Mouse (Mus musculus) heart, adult 9 months (tissue): ENCODE data around the gene Limch1.

Experiments used
- DNase-seq, 2 experiments: peaks; one replicate each; pipeline ENCODE4 v3.0.0; 2022; ENCODE audit warnings: low spot score in 2 of 2

The Limch1 gene

DNA sequence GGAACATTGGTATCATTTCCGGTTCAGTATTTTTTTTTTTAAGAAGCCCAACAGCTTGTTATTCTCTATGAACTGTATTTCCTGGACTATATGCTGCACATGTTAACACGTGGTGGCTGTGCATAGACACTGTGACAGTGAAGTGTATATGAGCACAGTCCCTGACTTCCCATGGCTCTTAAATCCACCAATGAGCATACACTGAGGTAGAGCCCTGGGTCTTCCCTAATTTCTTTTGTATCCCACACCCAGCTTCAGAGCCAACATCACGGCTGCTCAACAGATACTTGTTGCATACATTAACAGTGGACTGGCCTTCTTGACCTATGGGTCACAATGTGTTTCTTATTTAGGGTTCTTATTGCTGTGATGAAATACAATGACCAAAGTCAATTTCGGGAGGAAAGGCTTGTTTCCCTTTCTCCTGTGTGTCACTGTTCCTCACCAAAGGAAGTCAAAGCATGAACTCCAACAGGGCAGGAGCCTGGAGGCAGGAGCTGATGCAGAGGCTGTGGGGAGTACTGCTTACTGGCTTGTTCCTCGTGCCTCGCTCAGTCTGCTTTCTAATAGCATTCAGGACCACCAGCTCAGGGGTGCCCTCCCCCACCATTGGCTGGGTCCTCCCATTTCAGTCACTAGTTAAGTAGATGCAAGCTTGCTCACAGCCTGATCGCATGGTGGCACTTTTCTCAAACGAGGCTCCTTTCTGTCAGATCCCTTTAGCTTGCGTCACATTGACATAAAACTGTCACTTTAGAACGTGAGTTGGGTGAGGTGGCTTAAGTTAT lies 130.6 kb downstream of the Limch1 start:
- DNase-seq: no peak

DNA sequence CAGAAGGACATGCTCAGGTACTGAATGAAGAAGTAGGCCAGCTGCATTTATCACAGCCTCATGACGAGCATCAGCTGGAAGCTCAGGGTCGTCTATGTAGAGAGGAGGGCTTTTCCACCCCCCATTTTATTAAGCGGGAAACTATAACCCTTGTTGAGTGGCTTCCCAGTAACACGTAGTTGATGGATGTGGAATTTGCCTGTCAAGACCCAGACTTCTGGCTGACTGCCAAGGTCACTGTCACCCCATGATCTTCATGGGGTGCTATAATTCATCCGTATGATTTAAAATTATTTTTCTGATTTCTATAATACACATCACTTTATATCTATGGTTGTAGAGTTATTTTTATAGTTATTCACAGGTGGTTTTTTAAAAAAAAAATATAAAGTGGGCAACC lies 131.4 kb downstream of the Limch1 start:
- no peak for DNase-seq

DNA sequence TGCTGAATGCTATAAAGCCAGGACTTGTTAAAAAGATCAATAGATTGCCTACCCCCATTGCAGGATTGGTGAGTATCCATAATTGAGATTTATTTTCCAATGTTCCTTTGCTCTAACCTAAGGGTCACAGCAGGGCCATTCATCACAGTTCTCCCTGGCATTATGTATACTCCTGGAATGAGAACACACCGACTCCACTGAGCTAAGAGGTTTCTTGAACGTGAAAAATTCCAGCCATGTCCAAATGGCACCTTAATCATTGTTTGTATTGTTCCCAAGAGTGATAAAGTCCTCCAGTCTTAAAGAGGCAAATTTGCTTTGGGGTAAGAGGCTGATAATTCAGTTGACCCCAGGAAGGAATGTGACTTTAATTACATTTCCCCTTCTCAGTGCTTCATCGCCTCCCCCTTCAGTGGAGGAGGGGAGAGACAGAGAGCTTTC lies 136.3 kb downstream of the Limch1 start:
- DNase-seq: no peak

DNA sequence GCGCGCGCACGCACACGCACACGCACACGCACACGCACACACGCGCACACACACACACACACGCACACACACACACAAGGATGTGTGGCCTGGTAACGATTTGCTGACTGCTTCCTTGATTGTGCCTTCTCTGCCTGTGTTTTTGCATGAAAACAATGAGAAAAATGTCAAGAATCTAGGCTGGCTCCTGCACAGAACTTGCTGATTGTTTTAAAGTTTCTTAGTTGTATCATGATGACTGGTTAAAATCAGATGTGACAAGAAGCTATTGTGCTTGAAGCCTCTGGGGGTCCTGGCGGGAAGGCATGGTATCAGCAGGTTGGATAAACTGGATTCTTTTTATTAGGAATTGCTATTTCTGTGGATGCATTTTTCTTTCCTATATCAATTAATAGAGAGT lies 137.1 kb downstream of the Limch1 start:
- no peak for DNase-seq

DNA sequence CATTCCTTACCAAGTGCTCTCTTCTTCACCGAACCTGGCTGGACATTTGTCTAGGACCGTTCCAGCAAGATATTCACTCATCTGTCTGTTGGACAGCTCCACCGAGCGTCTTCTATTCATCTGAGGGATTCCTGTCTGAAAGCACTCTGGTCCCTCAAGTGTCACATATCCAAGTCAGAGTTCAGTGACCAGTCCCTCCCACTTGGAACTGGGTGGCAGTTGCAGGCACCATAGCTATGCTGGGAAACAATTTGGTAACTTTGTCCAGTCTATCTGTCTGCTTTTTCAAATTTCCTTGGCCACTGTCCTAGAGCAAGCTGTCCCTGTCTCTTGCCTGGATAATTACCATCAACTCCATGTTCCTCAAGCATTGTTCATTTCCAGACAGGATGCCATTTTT lies 138.9 kb downstream of the Limch1 start:
- DNase-seq: no peak

DNA sequence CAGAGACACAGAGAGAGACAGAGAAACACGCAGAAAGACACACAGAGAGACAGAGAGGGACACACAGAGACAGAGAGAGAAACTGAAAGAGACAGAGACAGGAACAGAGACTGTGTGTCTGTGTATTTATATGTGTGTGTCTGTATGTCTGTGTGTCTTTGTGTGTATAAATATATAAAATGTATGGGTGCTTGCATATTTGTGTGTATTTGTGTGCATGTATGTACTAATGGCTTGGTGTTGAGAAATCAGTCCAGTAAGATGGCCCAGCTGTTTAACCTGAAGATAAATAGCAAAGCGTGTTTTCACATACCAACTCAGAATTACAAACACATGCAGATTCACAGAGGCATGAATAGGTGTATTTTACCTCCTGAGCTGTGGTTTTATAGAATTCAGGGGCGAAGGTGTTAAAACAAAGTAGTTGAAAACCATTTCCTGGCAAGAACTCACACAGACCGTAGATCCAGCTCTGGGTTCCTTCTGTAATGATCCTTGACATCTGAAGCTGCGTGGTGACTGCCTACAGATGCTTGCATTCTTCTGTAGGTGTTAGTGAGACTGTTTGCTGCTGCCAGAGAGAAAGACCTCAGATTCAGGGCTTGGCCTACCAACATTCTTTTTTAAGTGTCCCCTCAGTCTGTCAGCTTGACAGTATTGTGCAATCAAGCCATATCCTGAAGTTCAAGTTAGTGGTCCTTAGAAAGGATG lies 140.9 kb downstream of the Limch1 start:
- no peak for DNase-seq

DNA sequence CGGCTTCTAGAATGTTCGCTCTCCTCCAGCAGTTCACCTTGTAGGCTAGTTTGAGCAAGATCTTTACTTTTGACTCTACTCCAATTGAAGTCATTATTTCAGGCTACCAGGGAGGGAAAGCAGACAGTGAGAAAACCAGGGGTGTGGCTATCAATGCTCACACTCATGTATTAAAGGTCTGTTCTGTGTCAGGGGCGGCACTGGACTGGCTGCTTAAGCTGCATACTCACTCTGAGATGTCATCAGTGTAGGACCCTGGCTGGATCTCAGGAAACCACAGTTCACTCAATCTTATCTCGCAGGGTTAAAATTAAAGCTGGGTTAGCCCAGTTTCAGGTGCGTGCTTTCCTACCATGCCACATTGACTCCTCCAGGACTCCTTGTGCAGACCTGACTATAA lies 142.4 kb downstream of the Limch1 start:
- no peak for DNase-seq

DNA sequence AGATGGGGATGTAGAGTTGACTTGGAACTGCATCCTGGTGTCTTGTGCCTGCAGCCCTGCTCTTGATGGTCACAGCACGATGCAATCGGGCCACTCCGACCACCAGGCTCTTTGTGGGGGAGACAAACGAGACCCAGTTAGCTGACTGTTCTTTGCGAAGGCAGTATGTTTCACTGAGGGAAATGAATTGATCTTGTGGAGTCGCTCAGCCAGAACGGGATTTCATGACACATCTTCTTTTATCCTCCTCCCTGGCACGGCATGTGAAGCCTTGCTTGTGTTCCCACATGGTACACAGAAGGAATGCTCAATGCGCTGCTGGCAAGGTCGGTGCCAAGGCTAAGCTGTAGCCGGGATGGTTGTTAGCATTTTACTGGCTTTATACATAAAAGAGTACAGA lies 143.7 kb downstream of the Limch1 start:
- no peak for DNase-seq

DNA sequence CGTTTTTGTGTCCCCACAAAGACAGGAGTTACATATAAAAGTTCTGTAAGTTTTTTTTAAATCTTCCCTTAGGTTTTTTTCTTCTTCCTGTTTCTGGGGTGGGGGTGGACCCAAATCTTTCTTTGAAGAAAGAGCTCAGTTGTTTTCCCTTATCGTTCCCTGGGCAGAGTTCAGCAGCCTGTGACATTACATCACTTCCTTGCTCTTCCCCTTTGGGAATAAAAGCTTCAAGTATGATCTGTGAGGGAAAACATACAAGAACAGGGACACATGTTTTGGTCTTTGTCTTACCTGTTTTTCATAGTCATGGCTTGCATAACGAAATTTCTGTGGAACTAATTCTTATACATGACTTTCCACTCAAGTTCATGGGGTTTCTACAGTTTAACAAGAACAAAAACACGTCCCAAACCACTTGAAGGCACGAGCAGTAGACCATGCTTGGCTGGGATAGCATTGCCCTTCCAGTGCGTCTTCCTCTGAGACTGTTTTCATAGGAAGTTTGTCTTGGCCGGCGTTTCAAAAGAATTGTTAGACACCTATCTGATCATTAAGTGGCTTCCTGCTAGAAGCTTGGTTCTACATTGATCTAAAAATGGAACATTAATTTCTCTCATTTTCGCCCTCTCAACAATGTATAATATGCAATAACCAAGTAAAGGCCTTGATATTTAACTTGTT lies 150.0 kb downstream of the Limch1 start:
- peak; percentile 67 to 73 for DNase-seq

DNA sequence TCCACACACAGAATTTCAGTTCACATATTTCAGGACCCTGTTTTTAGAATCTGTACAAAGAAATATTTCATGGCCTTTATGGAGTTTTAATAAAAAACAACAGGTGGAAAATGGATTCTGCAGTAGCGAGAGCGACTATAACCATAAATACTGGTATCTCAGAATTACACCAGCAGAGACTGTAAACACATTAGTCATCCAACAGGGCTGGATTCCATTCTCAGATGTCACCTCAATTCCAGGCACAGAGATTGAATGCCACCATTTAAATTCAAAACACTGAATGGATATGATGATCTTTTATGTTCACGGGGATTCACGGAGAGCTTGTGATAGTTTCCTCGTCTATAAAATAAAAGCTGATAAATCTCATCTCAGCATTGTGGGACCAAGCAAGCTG lies 152.0 kb downstream of the Limch1 start:
- DNase-seq: no peak

DNA sequence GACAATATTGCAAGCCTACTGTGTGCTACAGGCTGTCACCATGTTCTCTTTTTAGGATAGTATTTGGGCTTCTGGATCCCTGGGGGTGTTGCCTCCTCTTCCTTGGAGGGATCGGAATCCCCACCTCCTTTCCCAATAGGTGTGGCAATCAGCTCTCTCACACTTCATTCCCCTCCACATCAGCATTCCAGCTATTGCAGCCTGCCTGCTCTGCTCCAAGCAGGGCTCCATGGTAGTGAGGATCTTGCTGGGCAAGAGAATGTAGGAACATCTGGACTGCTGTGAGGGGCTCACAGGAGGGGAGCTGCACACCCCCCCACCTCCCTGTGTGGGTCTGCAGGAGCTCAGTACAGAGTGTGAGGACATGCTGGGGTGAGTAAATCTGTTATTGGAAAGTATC lies 152.6 kb downstream of the Limch1 start:
- no peak for DNase-seq

DNA sequence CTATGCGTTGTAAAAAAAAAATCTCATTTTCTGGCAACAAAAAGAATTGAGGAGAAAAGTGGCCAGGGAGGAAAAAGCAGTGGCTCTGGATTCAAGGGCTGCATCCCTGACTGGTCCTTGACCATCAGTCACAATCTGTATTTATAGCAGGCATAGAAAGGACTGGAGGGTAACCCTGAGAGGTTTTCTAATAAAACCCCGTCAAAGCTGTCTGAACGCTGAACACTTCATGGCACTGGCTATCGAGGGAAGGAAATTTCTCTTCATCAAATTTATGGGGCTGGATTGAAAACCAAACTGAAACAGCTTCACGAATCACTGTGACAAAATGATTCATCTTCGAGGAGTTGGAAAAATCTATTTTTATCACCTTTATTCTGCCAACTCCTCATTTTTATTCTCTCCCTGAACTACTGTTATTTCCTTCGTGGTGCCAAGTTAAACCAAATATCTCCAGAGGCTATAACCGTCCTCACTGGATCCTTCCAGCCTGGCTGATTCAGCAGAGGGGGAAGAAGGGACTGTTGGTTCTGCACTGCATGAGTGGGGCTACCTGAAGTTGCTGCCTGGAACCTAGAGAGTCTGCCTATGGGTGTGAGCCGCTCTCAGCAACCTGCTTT lies 153.3 kb downstream of the Limch1 start:
- DNase-seq: no peak

DNA sequence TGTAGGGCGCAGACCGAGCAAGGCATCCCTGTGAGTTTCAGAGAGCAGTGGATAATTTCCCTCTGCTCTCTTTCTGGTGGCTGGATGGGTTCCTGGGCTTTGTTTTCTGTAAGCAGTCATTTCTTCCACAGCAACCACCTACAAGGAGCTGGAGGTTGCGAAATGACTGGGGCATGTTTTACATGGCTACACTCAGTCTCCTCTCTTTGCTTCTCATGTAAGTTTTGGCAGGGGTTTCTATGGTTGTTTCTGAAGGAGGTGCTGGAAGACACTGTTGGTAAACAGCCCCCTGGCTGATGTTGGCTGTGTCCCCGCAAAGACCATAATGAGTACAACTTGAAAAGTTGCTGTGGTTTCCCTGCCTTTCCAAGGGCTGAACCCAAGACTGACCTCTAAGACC lies 155.5 kb downstream of the Limch1 start:
- no peak for DNase-seq

DNA sequence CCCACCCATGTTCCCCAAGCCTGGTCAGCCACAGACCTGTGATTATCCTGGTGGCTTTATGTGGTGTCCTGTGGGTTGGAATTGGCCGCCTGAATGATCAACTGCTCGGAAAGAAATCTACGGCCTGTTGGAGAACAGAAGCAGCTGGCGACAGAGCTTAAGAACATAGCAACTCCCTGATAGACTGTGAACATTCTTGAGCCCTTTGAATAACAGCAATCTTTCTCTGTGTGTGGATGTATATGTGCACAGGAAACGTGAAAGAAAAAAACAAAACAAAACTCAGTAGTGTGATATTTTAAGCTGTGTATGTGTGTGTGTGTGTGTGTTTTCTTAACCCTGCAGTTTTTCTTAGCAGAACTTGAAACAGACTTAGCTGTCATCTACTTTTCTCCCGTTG lies 159.2 kb downstream of the Limch1 start:
- no peak for DNase-seq

DNA sequence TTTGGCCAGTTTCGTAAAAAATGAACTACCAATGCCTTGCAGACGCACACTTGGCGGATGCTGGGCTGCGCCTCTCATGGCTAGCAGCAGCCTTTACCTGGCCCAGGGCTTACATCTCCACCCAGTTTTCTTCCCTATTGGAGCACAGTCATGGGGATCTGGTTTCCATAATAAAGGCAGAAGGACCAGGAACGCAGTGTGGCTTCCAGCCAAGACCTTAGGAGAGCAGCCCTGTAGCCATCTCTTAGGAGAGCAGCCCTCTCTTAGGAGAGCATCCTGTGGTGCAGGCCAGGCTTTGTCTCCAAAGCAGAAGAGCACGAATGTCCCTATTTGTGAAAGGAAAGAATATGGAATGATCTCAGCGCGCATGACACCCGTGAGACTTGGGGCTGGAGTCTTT lies 163.3 kb downstream of the Limch1 start:
- DNase-seq: no peak

DNA sequence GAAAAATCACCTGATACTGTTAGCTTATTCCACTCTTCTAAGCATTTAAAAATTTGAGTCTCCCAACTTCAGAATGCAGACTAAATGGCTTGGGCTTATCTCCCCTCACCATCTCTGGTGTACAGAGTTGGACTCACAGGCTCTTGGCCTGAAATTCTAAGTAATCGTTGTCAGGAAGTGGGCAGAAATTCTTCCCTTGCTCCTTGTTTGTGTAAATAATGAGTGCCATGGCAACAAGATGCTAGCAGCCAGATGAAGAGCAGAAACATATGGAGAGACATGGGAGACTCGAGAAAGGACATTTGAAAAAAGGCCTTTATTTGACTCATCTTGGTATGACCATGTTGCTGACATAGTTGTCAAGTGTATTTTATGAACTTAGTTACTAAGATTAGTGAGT lies 164.3 kb downstream of the Limch1 start:
- no peak for DNase-seq

DNA sequence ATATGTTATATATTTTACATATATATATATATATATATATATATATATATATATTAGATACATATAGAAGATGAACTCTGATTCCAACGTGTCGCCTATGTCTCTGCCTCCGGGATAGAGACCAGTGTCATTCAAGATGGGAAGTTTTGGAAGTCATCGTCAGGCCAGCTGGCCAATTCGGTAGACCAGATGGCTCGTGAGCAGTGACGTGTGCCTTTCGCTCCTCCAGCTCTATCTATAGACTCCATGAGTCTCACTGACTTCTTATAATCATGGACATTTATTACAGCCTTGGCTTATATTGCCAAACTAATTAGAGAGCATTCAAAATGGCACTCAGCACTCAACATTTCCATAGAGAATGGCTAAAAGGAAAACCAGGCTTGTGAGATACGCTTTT lies 165.0 kb downstream of the Limch1 start:
- DNase-seq: no peak

DNA sequence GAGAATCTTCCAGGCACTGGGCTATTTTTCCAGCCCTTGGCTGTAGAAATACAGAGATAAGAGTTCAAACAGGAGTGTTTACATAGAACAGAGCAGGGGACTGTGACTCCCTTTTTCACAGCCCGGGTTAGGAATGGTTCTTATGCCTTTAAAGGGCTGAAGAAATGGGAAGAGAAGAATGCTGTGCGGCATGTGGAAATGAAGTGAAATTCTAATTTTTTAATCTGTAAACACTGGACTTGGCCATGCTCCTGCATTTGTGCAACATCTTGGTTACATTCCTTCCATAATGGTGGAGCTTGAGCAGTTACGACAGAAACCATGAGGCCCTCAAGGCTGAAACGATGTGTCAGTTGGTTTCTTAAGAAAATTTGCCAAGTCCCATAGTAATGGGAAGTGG lies 165.4 kb downstream of the Limch1 start:
- no peak for DNase-seq

DNA sequence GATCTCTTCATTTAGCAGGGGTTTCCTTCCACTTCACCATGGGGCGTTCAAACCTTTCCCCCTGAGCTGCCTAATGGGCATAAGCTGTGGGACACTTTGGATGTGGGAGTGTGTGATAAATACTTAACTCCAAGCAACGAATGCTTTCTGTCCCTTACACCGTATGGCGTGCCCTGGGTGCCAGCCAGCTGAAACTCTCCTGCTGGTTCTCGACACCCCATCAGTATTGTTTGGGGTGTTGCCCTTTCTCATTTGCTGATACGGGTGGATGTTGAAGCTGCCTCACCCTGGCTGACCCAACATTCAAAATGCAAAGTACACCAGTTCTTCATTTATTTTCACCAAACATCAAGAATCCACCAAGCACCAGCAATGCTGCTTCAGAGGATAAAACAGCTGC lies 168.2 kb downstream of the Limch1 start:
- no peak for DNase-seq

DNA sequence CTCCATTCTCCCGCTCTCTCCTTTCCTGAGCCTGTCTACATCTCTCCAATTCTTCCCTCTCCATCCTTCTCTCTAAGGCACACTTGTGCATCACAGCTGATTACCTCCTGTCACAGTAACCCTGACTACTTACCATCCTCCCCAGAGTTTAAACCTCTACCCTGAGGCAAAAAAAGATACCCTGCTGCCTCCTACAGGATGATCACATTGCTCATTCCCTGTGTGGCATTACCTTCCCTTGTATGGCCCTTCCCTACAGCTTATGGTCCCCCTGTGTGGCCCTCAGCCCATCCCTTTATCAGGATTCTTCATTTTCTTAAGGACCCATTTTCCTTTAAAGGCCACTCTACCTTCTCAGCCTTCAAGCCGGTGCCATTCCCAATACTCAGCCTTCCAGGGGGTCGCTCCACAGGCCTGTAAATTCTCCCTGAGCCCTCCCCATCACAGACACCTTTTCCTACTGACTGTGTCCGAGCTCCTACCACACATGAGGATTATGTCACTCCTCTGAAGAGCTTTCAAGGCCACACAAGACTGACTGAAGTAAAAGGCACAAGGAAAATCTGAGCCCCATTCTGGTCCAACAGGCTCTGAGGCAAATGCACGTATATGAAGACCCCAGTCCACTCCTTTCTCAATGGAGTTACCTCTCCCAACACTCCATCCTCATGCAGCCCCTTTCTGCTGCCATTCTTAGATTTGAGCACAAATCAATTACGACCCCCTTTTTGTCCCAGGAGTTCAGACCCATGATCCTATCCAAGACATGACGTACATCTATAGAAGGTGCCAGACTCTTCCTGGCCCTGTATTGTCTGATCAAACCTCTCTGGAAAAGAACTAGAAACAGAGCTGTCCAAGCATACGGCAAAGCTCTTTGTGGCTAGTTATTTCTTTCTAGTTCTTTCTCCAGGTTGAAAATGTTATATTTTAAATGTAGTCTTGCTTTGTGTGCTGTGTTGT lies 172.0 kb downstream of the Limch1 start:
- no peak for DNase-seq
